Mouse (Mus musculus): ENCODE measurements at regions not wholly inside any gene's neighbourhood (a gene's known extent, or its start where the extent isn't known, plus 50 kb on each side); places are given as distances from the start of the nearest gene placed in this dataset.

DNA sequence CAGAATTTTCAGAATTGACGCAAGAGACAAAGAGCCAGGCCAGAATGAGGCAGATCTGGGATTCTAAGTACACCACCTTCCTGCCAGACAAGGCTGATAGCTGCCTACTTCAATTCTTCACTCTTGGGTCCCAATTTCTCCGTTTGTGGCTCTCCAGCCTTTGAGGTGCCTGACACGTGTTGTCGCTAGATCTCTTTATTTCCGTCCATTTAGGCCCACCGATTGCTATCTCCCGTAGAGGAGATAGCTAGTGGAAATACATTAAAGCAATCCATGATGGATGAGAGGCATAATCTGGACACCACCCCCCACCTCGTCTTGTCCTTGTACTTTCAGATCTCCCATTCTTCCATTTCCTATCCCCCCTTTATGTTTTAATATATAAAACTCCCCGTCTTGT, 114.6 kb upstream of the Tmtc2 start:
- TF ChIP-seq POLR2A (IDR thresholded peaks at IDR 0.05; ENCODE audit: insufficient read depth, low read depth, low read length) (no peak), CTCF (IDR thresholded peaks at IDR 0.05) (no peak), EP300 (IDR thresholded peaks at IDR 0.05; ENCODE audit: insufficient read depth, low read depth, low read length) (no peak)
